Mouse (Mus musculus): ENCODE data around the gene Mrgprg. TPM values are rescaled to one million over a fixed set of nuclear protein-coding genes. Genes with fewer than 3 reads are reported as not detected.

Gene Mrgprg
- total RNA-seq, 1 experiment: not detected

DNA sequence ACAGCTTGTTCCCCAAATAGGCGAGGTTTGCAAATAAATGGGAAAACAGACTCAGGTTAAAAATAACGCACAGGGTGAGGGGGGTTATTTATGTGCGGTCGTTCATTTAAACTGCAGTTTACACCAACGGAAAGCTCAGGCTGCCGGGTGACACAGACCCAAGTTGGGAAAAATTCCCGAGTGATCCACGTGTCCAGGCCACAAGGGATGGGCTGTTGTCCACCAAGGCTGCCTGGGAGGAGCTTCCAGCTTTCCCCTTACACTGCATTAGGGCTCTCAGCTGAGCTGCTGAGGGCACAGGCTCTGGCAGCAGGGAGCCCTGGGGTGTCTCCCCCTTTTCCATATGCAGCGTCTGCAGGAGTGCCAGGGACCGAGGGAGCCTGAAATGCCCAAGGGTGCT is 36.9 kb downstream of the Mrgprg start:
- no peak overlapping the region for H3K9ac ChIP-seq (ENCODE audit: insufficient read depth, low read depth, low read length, poor library complexity, severe bottlenecking)
- no peaks in the 10 kb centered on the region for H3K36me3 ChIP-seq (ENCODE audit: control insufficient read depth, insufficient read depth, low read length, poor library complexity, severe bottlenecking)
- no peak overlapping the region for H3K4me3 ChIP-seq (ENCODE audit: insufficient read depth in 1 of 2, low read depth in 1 of 2, low read length in 2 of 2, poor library complexity in 1 of 2, severe bottlenecking in 1 of 2)
- H3K27ac ChIP-seq (ENCODE audit: insufficient read depth, low read depth, low read length, poor library complexity, severe bottlenecking): no peak overlapping the region
- no peaks in the 10 kb centered on the region for H3K4me1 ChIP-seq (ENCODE audit: control insufficient read depth in 2 of 2, insufficient read depth in 2 of 2, low read length in 2 of 2, poor library complexity in 1 of 2)
- no peaks in the 10 kb centered on the region for H3K9me3 ChIP-seq (ENCODE audit: control insufficient read depth, insufficient read depth, low read depth, low read length)
- DNase-seq (ENCODE audit: low read depth, low spot score): no peak
- in situ Hi-C loops (cut with MboI; ENCODE audit: low sequenced_read_pairs in 2 of 2, unreplicated experiment in 2 of 2): no loop called here
- TF ChIP-seq HCFC1 (IDR thresholded peaks at IDR 0.05; ENCODE audit: borderline replicate concordance, insufficient read depth, low read length) (no peak), ZC3H11A (IDR thresholded peaks at IDR 0.05; ENCODE audit: borderline replicate concordance, low read depth, low read length) (no peak)

DNA sequence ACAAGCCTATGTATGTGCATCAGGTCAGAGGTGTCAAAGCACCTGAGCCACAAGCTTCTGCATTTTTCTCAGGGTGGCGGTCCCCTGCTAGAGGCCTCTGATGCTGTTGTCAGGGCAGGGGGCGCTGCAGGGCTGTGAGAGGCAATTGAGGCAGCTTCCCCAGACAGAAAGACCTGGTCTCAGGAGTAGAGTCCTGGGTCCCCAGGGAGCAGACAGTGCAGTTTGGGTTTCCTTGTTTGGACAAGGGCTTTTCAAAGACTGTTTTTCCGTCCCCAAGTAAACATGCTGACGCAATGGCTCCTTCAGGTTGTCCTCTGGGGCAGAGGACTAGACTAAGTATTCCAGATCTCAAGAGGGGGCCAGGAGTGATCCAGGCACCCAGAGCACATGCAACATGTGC is 40.4 kb downstream of the Mrgprg start:
- Histone ChIP-seq H3K4me3 (ENCODE audit: insufficient read depth in 1 of 2, low read depth in 1 of 2, low read length in 2 of 2, poor library complexity in 1 of 2, severe bottlenecking in 1 of 2) (no peak overlapping the region), H3K9me3 (ENCODE audit: control insufficient read depth, insufficient read depth, low read depth, low read length) (no peaks in the 10 kb centered on the region), H3K36me3 (ENCODE audit: control insufficient read depth, insufficient read depth, low read length, poor library complexity, severe bottlenecking) (no peaks in the 10 kb centered on the region), H3K9ac (ENCODE audit: insufficient read depth, low read depth, low read length, poor library complexity, severe bottlenecking) (no peak overlapping the region), H3K4me1 (ENCODE audit: control insufficient read depth in 2 of 2, insufficient read depth in 2 of 2, low read length in 2 of 2, poor library complexity in 1 of 2) (peaks cover 0 to 8% of the 10 kb centered on the region in 2 experiments; a peak in 1 of 4 replicates), H3K27ac (ENCODE audit: insufficient read depth, low read depth, low read length, poor library complexity, severe bottlenecking) (no peak overlapping the region)
- in situ Hi-C loops (cut with MboI; ENCODE audit: low sequenced_read_pairs in 2 of 2, unreplicated experiment in 2 of 2): no loop called here
- DNase-seq (ENCODE audit: low read depth, low spot score): no peak
- TF ChIP-seq CHD2 (IDR thresholded peaks at IDR 0.05; ENCODE audit: low read depth, low read length) (no peak), MAFK (IDR thresholded peaks at IDR 0.05; ENCODE audit: insufficient read depth, low read depth, low read length) (no peak), HCFC1 (IDR thresholded peaks at IDR 0.05; ENCODE audit: borderline replicate concordance, insufficient read depth, low read length) (no peak), ZC3H11A (IDR thresholded peaks at IDR 0.05; ENCODE audit: borderline replicate concordance, low read depth, low read length) (no peak), ZNF384 (IDR thresholded peaks at IDR 0.05; ENCODE audit: low read depth, low read length) (no peak)

DNA sequence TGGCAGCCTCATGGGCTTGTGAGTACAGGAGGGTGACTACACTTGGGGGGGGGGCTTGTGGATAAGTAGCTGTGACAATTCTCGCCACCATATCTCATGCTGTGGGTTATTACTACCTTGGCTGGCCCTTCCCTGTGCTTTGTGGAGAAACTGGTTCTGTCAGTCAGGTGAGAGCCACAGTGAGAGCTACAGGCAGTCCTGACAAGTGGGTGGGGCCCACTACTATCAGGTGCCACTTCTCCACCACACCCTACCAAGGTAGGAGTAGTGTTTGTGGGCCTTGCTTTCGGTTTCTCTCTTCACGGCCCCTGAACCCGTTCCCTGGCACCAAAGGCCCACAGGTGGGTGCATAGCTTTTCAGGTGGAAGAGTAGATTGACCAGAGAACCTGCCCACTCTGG is 43.0 kb downstream of the Mrgprg start:
- Histone ChIP-seq H3K36me3 (ENCODE audit: control insufficient read depth, insufficient read depth, low read length, poor library complexity, severe bottlenecking) (no peaks in the 10 kb centered on the region), H3K9me3 (ENCODE audit: control insufficient read depth, insufficient read depth, low read depth, low read length) (no peaks in the 10 kb centered on the region), H3K27ac (ENCODE audit: insufficient read depth, low read depth, low read length, poor library complexity, severe bottlenecking) (no peak overlapping the region), H3K9ac (ENCODE audit: insufficient read depth, low read depth, low read length, poor library complexity, severe bottlenecking) (no peak overlapping the region), H3K4me1 (ENCODE audit: control insufficient read depth in 2 of 2, insufficient read depth in 2 of 2, low read length in 2 of 2, poor library complexity in 1 of 2) (peaks cover 0 to 8% of the 10 kb centered on the region in 2 experiments; a peak in 1 of 4 replicates), H3K4me3 (ENCODE audit: insufficient read depth in 1 of 2, low read depth in 1 of 2, low read length in 2 of 2, poor library complexity in 1 of 2, severe bottlenecking in 1 of 2) (no peak overlapping the region)
- no peak for DNase-seq (ENCODE audit: low read depth, low spot score)
- in situ Hi-C loops (cut with MboI; ENCODE audit: low sequenced_read_pairs in 2 of 2, unreplicated experiment in 2 of 2): no loop called here
- no peak for TF ChIP-seq ZNF384 (IDR thresholded peaks at IDR 0.05; ENCODE audit: low read depth, low read length)
- no peak for TF ChIP-seq ZC3H11A (IDR thresholded peaks at IDR 0.05; ENCODE audit: borderline replicate concordance, low read depth, low read length)
- no peak for TF ChIP-seq CHD2 (IDR thresholded peaks at IDR 0.05; ENCODE audit: low read depth, low read length)
- no peak for TF ChIP-seq MAFK (IDR thresholded peaks at IDR 0.05; ENCODE audit: insufficient read depth, low read depth, low read length)
- TF ChIP-seq HCFC1 (IDR thresholded peaks at IDR 0.05; ENCODE audit: borderline replicate concordance, insufficient read depth, low read length): no peak

DNA sequence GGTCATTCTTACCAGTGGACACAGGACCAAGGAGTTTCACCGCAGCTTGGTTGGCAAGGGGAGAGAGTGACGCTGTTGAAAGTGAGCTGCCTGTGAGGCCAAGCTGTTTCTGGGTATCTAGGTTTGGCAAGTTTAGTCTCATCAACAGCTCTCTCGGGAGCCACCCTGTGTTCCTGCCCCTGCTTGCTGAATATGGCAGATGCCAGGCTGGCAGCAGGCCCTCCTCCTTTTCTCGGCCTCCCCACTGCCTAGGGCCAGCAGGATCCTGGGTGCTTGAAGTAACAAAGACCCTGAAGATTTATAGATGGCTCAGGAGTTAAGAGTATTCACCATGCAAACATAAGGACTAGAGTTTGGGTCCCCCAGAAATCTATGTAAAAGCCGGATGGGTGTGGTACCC is 44.1 kb downstream of the Mrgprg start:
- H3K27ac ChIP-seq (ENCODE audit: insufficient read depth, low read depth, low read length, poor library complexity, severe bottlenecking): no peak overlapping the region
- no peak overlapping the region for H3K4me3 ChIP-seq (ENCODE audit: insufficient read depth in 1 of 2, low read depth in 1 of 2, low read length in 2 of 2, poor library complexity in 1 of 2, severe bottlenecking in 1 of 2)
- peaks cover 0 to 8% of the 10 kb centered on the region in 2 experiments; a peak in 1 of 4 replicates for H3K4me1 ChIP-seq (ENCODE audit: control insufficient read depth in 2 of 2, insufficient read depth in 2 of 2, low read length in 2 of 2, poor library complexity in 1 of 2)
- in situ Hi-C loops (cut with MboI; ENCODE audit: low sequenced_read_pairs in 2 of 2, unreplicated experiment in 2 of 2): no loop called here
- TF ChIP-seq HCFC1 (IDR thresholded peaks at IDR 0.05; ENCODE audit: borderline replicate concordance, insufficient read depth, low read length): no peak
- TF ChIP-seq ZNF384 (IDR thresholded peaks at IDR 0.05; ENCODE audit: low read depth, low read length): no peak
- no peak for TF ChIP-seq ZC3H11A (IDR thresholded peaks at IDR 0.05; ENCODE audit: borderline replicate concordance, low read depth, low read length)
- no peak for TF ChIP-seq MAFK (IDR thresholded peaks at IDR 0.05; ENCODE audit: insufficient read depth, low read depth, low read length)
- TF ChIP-seq CHD2 (IDR thresholded peaks at IDR 0.05; ENCODE audit: low read depth, low read length): no peak
- H3K9ac ChIP-seq (ENCODE audit: insufficient read depth, low read depth, low read length, poor library complexity, severe bottlenecking): no peak overlapping the region
- DNase-seq (ENCODE audit: low read depth, low spot score): no peak
- H3K36me3 ChIP-seq (ENCODE audit: control insufficient read depth, insufficient read depth, low read length, poor library complexity, severe bottlenecking): no peaks in the 10 kb centered on the region
- no peaks in the 10 kb centered on the region for H3K9me3 ChIP-seq (ENCODE audit: control insufficient read depth, insufficient read depth, low read depth, low read length)

DNA sequence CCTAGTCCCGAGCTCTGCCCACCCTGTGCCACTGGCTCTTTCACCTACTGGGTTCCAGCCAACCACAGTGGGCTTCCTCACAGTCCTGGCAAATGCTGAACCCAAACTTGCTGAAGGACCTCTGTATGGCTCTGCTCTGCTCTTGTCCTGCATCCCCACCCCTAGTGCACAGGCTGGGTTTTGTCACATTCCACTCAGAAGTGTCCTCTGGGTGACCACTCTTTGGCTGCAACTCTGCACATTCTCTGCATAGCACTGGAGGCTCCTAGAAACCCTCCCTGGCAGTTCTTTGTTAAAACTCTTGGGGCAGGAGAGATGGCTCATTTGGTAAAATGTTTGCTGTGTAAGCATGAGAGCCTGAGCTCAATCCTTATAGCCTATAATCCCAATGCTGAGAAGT is 49.0 kb downstream of the Mrgprg start:
- in situ Hi-C loops (cut with MboI; ENCODE audit: low sequenced_read_pairs in 2 of 2, unreplicated experiment in 2 of 2): no loop called here
- no peak overlapping the region for H3K27ac ChIP-seq (ENCODE audit: insufficient read depth, low read depth, low read length, poor library complexity, severe bottlenecking)
- TF ChIP-seq ZC3H11A (IDR thresholded peaks at IDR 0.05; ENCODE audit: borderline replicate concordance, low read depth, low read length): no peak
- no peak for TF ChIP-seq CHD2 (IDR thresholded peaks at IDR 0.05; ENCODE audit: low read depth, low read length)
- TF ChIP-seq MAFK (IDR thresholded peaks at IDR 0.05; ENCODE audit: insufficient read depth, low read depth, low read length): no peak
- no peak for TF ChIP-seq ZNF384 (IDR thresholded peaks at IDR 0.05; ENCODE audit: low read depth, low read length)

More for the DNA sequence above, 49.0 kb downstream of the Mrgprg start:
- no peak for DNase-seq (ENCODE audit: low read depth, low spot score)
- H3K36me3 ChIP-seq (ENCODE audit: control insufficient read depth, insufficient read depth, low read length, poor library complexity, severe bottlenecking): no peaks in the 10 kb centered on the region
- no peaks in the 10 kb centered on the region for H3K9me3 ChIP-seq (ENCODE audit: control insufficient read depth, insufficient read depth, low read depth, low read length)
- H3K4me1 ChIP-seq (ENCODE audit: control insufficient read depth in 2 of 2, insufficient read depth in 2 of 2, low read length in 2 of 2, poor library complexity in 1 of 2): no peaks in the 10 kb centered on the region
- H3K9ac ChIP-seq (ENCODE audit: insufficient read depth, low read depth, low read length, poor library complexity, severe bottlenecking): no peak overlapping the region
- no peak overlapping the region for H3K4me3 ChIP-seq (ENCODE audit: insufficient read depth in 1 of 2, low read depth in 1 of 2, low read length in 2 of 2, poor library complexity in 1 of 2, severe bottlenecking in 1 of 2)

Other genes with a start within 250 kb of the Mrgprg start
- 103 and 123 TPM in 2 replicates for gene Nap1l4, start 217.9 kb downstream of the Mrgprg start, total RNA-seq (2012; rRNA removed)
- 153 and 241 TPM in 2 replicates for gene Cars, start 166.9 kb downstream of the Mrgprg start, total RNA-seq (2012; rRNA removed)
- 0.11 and 0.18 TPM in 2 replicates for gene Tnfrsf26, start 138.3 kb downstream of the Mrgprg start, total RNA-seq (2012; rRNA removed)
- gene Tnfrsf22, start 117.3 kb downstream of the Mrgprg start, total RNA-seq (2012; rRNA removed): 12.9 and 18.7 TPM in 2 replicates
- gene Tnfrsf23, start 81.1 kb downstream of the Mrgprg start, total RNA-seq (2012; rRNA removed): 2.3 and 3.0 TPM in 2 replicates
- 7.6 and 13.6 TPM in 2 replicates for gene Osbpl5, start 10.0 kb downstream of the Mrgprg start, total RNA-seq (2012; rRNA removed)
- 0.21 and 0.67 TPM in 2 replicates for gene Mrgpre, start 17.5 kb upstream of the Mrgprg start, total RNA-seq (2012; rRNA removed)
- 4.9 and 10.8 TPM in 2 replicates for gene Nadsyn1, start 55.9 kb upstream of the Mrgprg start, total RNA-seq (2012; rRNA removed)
- gene Dhcr7, start 56.2 kb upstream of the Mrgprg start, total RNA-seq (2012; rRNA removed): 38.5 and 52.1 TPM in 2 replicates
- not detected in 2 replicates for gene Gm498, start 99.8 kb upstream of the Mrgprg start, total RNA-seq (2012; rRNA removed)
- gene Shank2, start 234.9 kb upstream of the Mrgprg start, total RNA-seq (2012; rRNA removed): 0.94 and 1.3 TPM in 2 replicates